Mouse (Mus musculus): ENCODE data around the gene Gemin5. TPM values are rescaled to one million over a fixed set of nuclear protein-coding genes. Genes with fewer than 3 reads are reported as not detected.
"Not testable (repeated sequence)": the region's sequence is repeated elsewhere in the genome, so short reads cannot be mapped to it uniquely, and the experiment has no call there.

Gene Gemin5
- polyA plus RNA-seq, 1 experiment from 2014 or later = 5.3 TPM

GRCm38 (mm10) chr11:58180756-58181155 lies 12.4 kb upstream of the Gemin5 start:
- H3K4me2 ChIP-seq (ENCODE audit: low read depth, low read length) = no peak overlapping the region
- H3K4me1 ChIP-seq (ENCODE audit: insufficient read depth) = no peaks in the 10 kb centered on the region
- TF ChIP-seq CTCF (IDR thresholded peaks at IDR 0.05; ENCODE audit: low read depth) (no peak), EP300 (IDR thresholded peaks at IDR 0.05; ENCODE audit: low read depth) (no peak)
- no peaks in the 10 kb centered on the region for H3K9me3 ChIP-seq (ENCODE audit: low read length)
- no peak overlapping the region for H3K27ac ChIP-seq (ENCODE audit: low read depth)
- no peaks in the 10 kb centered on the region for H3K27me3 ChIP-seq (ENCODE audit: insufficient read depth, low read length)
- no peak overlapping the region for H3K9ac ChIP-seq (replicated peaks)
- ATAC-seq = no peak
- WGBS (ENCODE audit: insufficient replicate concordance) = 84% methylated on average over 7 of the region's 7 CpGs
- no peak overlapping the region for H3K4me3 ChIP-seq (ENCODE audit: low read depth, low read length)
- peaks cover 28% of the 10 kb centered on the region for H3K36me3 ChIP-seq (replicated peaks; ENCODE audit: insufficient read depth, low read length)
- no peak for DNase-seq

- not testable (repeated sequence) for ATAC-seq; H3K27ac ChIP-seq (ENCODE audit: low read depth); H3K4me1 ChIP-seq (ENCODE audit: insufficient read depth); H3K27me3 ChIP-seq (ENCODE audit: insufficient read depth, low read length); DNase-seq; H3K4me2 ChIP-seq (ENCODE audit: low read depth, low read length); H3K9ac ChIP-seq (replicated peaks); H3K9me3 ChIP-seq (ENCODE audit: low read length); H3K4me3 ChIP-seq (ENCODE audit: low read depth, low read length)
- H3K36me3 ChIP-seq (replicated peaks; ENCODE audit: insufficient read depth, low read length) = peaks cover 36% of the 10 kb centered on the region
- 88% methylated on average over 6 of the region's 6 CpGs for WGBS (ENCODE audit: insufficient replicate concordance)
Measured at GRCm38 (mm10) chr11:58179986-58180385, 11.6 kb upstream of the Gemin5 start.

- Histone ChIP-seq H3K36me3 (replicated peaks; ENCODE audit: insufficient read depth, low read length) (peaks cover 36% of the 10 kb centered on the region), H3K4me1 (ENCODE audit: insufficient read depth) (no peaks in the 10 kb centered on the region), H3K4me2 (ENCODE audit: low read depth, low read length) (no peak overlapping the region), H3K9ac (replicated peaks) (no peak overlapping the region), H3K27me3 (ENCODE audit: insufficient read depth, low read length) (no peaks in the 10 kb centered on the region), H3K4me3 (ENCODE audit: low read depth, low read length) (no peak overlapping the region), H3K27ac (ENCODE audit: low read depth) (no peak overlapping the region), H3K9me3 (ENCODE audit: low read length) (no peaks in the 10 kb centered on the region)
- 9% methylated on average over 3 of the region's 3 CpGs for WGBS (ENCODE audit: insufficient replicate concordance)
- ATAC-seq = peak; percentile 74
- DNase-seq = peak; percentile 81
- TF ChIP-seq EP300 (IDR thresholded peaks at IDR 0.05; ENCODE audit: low read depth) (peak; percentile 24; the same call in 1 of the 2 replicates), CTCF (IDR thresholded peaks at IDR 0.05; ENCODE audit: low read depth) (peak; percentile 96)
Measured at GRCm38 (mm10) chr11:58179563-58179962, 11.2 kb upstream of the Gemin5 start.

GRCm38 (mm10) chr11:58171459-58172091 lies 3.2 kb upstream of the Gemin5 start, which contains the start of gene Mrpl22:
Gene Mrpl22, plus strand, starts transcription at chr11:58171661.
- peak within 1 kb of the TSS; percentile 86 for H3K9ac ChIP-seq (replicated peaks)
- H3K4me3 ChIP-seq (ENCODE audit: low read depth, low read length) = peak within 1 kb of the TSS; percentile 78
- H3K27me3 ChIP-seq (ENCODE audit: insufficient read depth, low read length) = no peaks in the 10 kb centered on the region
- ATAC-seq = peak; percentile 71
- H3K4me2 ChIP-seq (ENCODE audit: low read depth, low read length) = peak within 1 kb of the TSS; percentile 87
- peak; percentile 96 for DNase-seq
- TF ChIP-seq EP300 (IDR thresholded peaks at IDR 0.05; ENCODE audit: low read depth) (peak; percentile 64; the same call in 1 of the 2 replicates), CTCF (IDR thresholded peaks at IDR 0.05; ENCODE audit: low read depth) (no peak)
- under 1% methylated on average over 34 of the region's 34 CpGs for WGBS (ENCODE audit: insufficient replicate concordance)
- peaks cover 29% of the 10 kb centered on the region for H3K4me1 ChIP-seq (ENCODE audit: insufficient read depth)
- peak within 1 kb of the TSS; percentile 65 for H3K27ac ChIP-seq (ENCODE audit: low read depth)
- H3K36me3 ChIP-seq (replicated peaks; ENCODE audit: insufficient read depth, low read length) = peaks cover 30% of the 10 kb centered on the region
- no peaks in the 10 kb centered on the region for H3K9me3 ChIP-seq (ENCODE audit: low read length)

GRCm38 (mm10) chr11:58169666-58170065 lies 1.3 kb upstream of the Gemin5 start:
- peak; percentile 18; the same call in 1 of the 2 replicates for ATAC-seq
- peaks cover 14% of the 10 kb centered on the region for H3K36me3 ChIP-seq (replicated peaks; ENCODE audit: insufficient read depth, low read length)
- peaks cover 29% of the 10 kb centered on the region for H3K4me1 ChIP-seq (ENCODE audit: insufficient read depth)
- 0 out of 2 replicates have a peak, but pooled peaks cover 2% of the 10 kb centered on the region for H3K9me3 ChIP-seq (ENCODE audit: low read length)
- no peak overlapping the region for H3K9ac ChIP-seq (replicated peaks)
- H3K27me3 ChIP-seq (ENCODE audit: insufficient read depth, low read length) = no peaks in the 10 kb centered on the region
- WGBS (ENCODE audit: insufficient replicate concordance) = 63% methylated on average over 4 of the region's 4 CpGs
- no peak for DNase-seq
- H3K27ac ChIP-seq (ENCODE audit: low read depth) = peak overlapping the region; percentile 77
- TF ChIP-seq CTCF (IDR thresholded peaks at IDR 0.05; ENCODE audit: low read depth) (no peak), EP300 (IDR thresholded peaks at IDR 0.05; ENCODE audit: low read depth) (no peak)
- H3K4me3 ChIP-seq (ENCODE audit: low read depth, low read length) = no peak overlapping the region
- no peak overlapping the region for H3K4me2 ChIP-seq (ENCODE audit: low read depth, low read length)

- no peak for ATAC-seq
- no peak for TF ChIP-seq CTCF (IDR thresholded peaks at IDR 0.05; ENCODE audit: low read depth)
- TF ChIP-seq EP300 (IDR thresholded peaks at IDR 0.05; ENCODE audit: low read depth) = no peak
- H3K4me2 ChIP-seq (ENCODE audit: low read depth, low read length) = peak overlapping the region; percentile 89
- peak overlapping the region; percentile 70 for H3K4me3 ChIP-seq (ENCODE audit: low read depth, low read length)
- no peak for DNase-seq
- peaks cover 12% of the 10 kb centered on the region for H3K36me3 ChIP-seq (replicated peaks; ENCODE audit: insufficient read depth, low read length)
- peaks cover 23% of the 10 kb centered on the region for H3K4me1 ChIP-seq (ENCODE audit: insufficient read depth)
- H3K27ac ChIP-seq (ENCODE audit: low read depth) = peak overlapping the region; percentile 77
- WGBS (ENCODE audit: insufficient replicate concordance) = 0% methylated on average over 8 of the region's 8 CpGs
- H3K27me3 ChIP-seq (ENCODE audit: insufficient read depth, low read length) = no peaks in the 10 kb centered on the region
- 0 out of 2 replicates have a peak, but pooled peaks cover 2% of the 10 kb centered on the region for H3K9me3 ChIP-seq (ENCODE audit: low read length)
- peak overlapping the region; percentile 73 for H3K9ac ChIP-seq (replicated peaks)
Measured at GRCm38 (mm10) chr11:58167822-58168166, 545 bp downstream of the Gemin5 start.
